Mouse (Mus musculus) midbrain, embryonic 14.5 days (tissue): ENCODE measurements at regions not wholly inside any gene's neighbourhood (a gene's known extent, or its start where the extent isn't known, plus 50 kb on each side); places are given as distances from the start of the nearest gene placed in this dataset.

Source experiments
- ATAC-seq: fragments of 200-750 bp; cut with Nextera tagmentation; 2 replicates; pipeline ENCODE4 v1.8.0; 2017; ENCODE audit warnings: moderate number of reproducible peaks, moderate library complexity; ENCODE audit not compliant: low FRiP score, low TSS enrichment
- DNase-seq: peaks from one replicate; pipeline ENCODE4 v3.0.0-alpha.2; 2015
- H3K27ac ChIP-seq: fragments of 300-500 bp; sonication (generic); replicated peaks from 2 replicates; pipeline ENCODE4 v1.5.1; 2014; ENCODE audit warnings: mild to moderate bottlenecking, low read depth, low read length, moderate library complexity
- H3K27me3 ChIP-seq: fragments of 300-500 bp; sonication (generic); 2 replicates; pipeline ENCODE4 v1.6.1; 2014; ENCODE audit warnings: low read length, control low read depth, mixed read lengths; ENCODE audit not compliant: control insufficient read depth, insufficient read depth
- H3K36me3 ChIP-seq: fragments of 300-500 bp; sonication (generic); 2 replicates; pipeline ENCODE4 v1.6.1; 2014; ENCODE audit warnings: low read length, control low read depth; ENCODE audit not compliant: control insufficient read depth, insufficient read depth
- H3K4me1 ChIP-seq: fragments of 300-500 bp; sonication (generic); 2 replicates; pipeline ENCODE4 v1.6.1; 2014; ENCODE audit warnings: mild to moderate bottlenecking, antibody characterized with exemption, low read length, control low read depth; ENCODE audit not compliant: control insufficient read depth, insufficient read depth
- H3K4me2 ChIP-seq: fragments of 300-500 bp; sonication (generic); 2 replicates; pipeline ENCODE4 v1.6.1; 2014; ENCODE audit warnings: mild to moderate bottlenecking, low read length, moderate library complexity
- H3K4me3 ChIP-seq: fragments of 300-500 bp; sonication (generic); replicated peaks from 2 replicates; pipeline ENCODE4 v1.5.1; 2014; ENCODE audit warnings: low read depth, low read length
- H3K9ac ChIP-seq: fragments of 300-500 bp; sonication (generic); replicated peaks from 2 replicates; pipeline ENCODE4 v1.6.1; 2014; ENCODE audit warnings: mild to moderate bottlenecking, low read length, moderate library complexity
- H3K9me3 ChIP-seq: fragments of 300-500 bp; sonication (generic); 2 replicates; pipeline ENCODE4 v1.6.1; 2016; ENCODE audit warnings: low read length, control low read depth, mixed read lengths; ENCODE audit not compliant: control insufficient read depth
- WGBS: fragments of 180-500 bp; shearing (Covaris S2); extraction: QIAGEN DNeasy Blood & Tissue Kit; methylation state at CpG from one replicate; pipeline ENCODE4 v1.1.7; 2014; 5-methylcytosine and 5-hydroxymethylcytosine counted together

DNA sequence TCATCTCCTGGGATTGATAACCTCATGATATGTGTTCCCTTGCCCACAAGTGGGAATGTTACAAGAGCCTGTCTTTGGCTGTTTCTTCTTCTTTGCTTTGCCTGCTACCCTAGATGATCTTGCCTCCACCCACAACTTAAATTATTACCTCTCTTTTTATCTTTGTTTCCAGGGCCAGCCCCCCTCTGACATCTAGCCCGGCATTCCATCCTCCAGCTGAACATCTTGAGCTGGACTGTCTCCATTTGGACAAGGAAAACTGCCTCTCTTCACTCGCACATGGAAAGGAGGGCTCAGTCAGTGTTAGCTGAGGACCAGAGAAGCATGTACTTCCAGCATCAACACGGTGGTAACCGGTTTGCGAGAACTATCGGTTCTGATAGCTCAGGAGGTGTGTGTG is 124.3 kb downstream of the Zfp365 start:
- H3K9ac ChIP-seq = no peak overlapping the region
- DNase-seq (no peak), ATAC-seq (no peak)
- no peaks in the 10 kb centered on the region for H3K27me3 ChIP-seq
- 88% methylated on average over 6 of the region's 6 CpGs for WGBS
- no peak overlapping the region for H3K4me3 ChIP-seq
- H3K9me3 ChIP-seq = no peaks in the 10 kb centered on the region
- no peaks in the 10 kb centered on the region for H3K4me1 ChIP-seq
- H3K27ac ChIP-seq = no peak overlapping the region
- H3K4me2 ChIP-seq = no peak overlapping the region
- H3K36me3 ChIP-seq = no peaks in the 10 kb centered on the region

DNA sequence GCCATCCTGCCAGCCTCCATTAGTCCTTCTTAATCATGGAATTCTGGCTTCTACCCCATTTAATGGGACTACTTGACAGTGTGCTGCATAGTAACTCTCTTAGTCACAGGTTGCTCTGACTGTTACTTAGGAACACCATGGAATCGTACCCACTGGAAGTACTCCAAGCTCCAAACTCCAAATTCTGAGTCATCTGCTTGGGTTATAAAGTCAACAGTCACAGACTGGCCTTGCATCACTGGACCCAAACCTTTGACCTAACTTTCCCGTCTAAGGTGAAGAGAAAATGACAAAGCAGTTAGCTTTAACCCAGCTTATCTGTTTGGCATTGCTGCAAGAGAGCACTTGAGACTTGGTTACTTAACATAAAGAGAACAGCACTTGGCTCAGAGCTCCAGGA is 126.9 kb downstream of the Zfp365 start:
- no peak for DNase-seq
- H3K4me1 ChIP-seq = no peaks in the 10 kb centered on the region
- H3K27me3 ChIP-seq = no peaks in the 10 kb centered on the region
- H3K9me3 ChIP-seq = no peaks in the 10 kb centered on the region
- no peak overlapping the region for H3K27ac ChIP-seq
- H3K9ac ChIP-seq = no peak overlapping the region
- H3K4me2 ChIP-seq = no peak overlapping the region
- H3K36me3 ChIP-seq = no peaks in the 10 kb centered on the region
- no peak overlapping the region for H3K4me3 ChIP-seq
- no peak for ATAC-seq
- WGBS = 79% methylated on average over 2 of the region's 2 CpGs

DNA sequence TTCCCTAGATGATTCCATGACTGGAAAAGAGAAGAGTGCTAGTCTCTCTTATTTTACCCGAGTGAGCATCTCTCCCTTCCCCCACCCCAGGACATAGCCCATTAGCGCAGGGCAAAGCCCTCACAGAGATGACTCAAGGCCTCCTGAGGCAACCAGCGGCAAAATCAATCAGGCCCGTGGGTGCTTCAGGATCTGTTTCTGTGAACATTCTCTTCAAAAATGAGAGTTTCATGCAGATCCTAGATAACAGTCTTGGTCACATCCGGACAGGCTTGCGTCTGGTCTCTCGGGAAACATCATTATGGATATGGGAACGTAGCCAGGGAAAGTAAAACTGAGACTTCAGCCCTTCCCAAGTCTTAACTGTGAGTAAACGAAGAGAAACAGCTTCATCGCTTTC is 134.1 kb downstream of the Zfp365 start:
- no peak overlapping the region for H3K9ac ChIP-seq
- no peak for DNase-seq

GRCm38 (mm10) chr10:67777721-67778120 is 134.7 kb downstream of the Zfp365 start:
- no peak for ATAC-seq
- no peaks in the 10 kb centered on the region for H3K27me3 ChIP-seq
- no peaks in the 10 kb centered on the region for H3K9me3 ChIP-seq
- H3K4me3 ChIP-seq = no peak overlapping the region
- H3K4me2 ChIP-seq = no peak overlapping the region
- H3K9ac ChIP-seq = no peak overlapping the region
- 97% methylated on average over 7 of the region's 7 CpGs for WGBS
- no peak for DNase-seq
- H3K27ac ChIP-seq = no peak overlapping the region
- H3K4me1 ChIP-seq = no peaks in the 10 kb centered on the region
- H3K36me3 ChIP-seq = no peaks in the 10 kb centered on the region

More for the DNA sequence above, 134.1 kb downstream of the Zfp365 start:
- H3K27ac ChIP-seq = no peak overlapping the region
- H3K4me3 ChIP-seq = no peak overlapping the region
- WGBS = 94% methylated on average over 10 of the region's 10 CpGs
- H3K36me3 ChIP-seq = no peaks in the 10 kb centered on the region
- no peak for ATAC-seq
- no peaks in the 10 kb centered on the region for H3K4me1 ChIP-seq
- H3K27me3 ChIP-seq = no peaks in the 10 kb centered on the region
- no peak overlapping the region for H3K4me2 ChIP-seq
- H3K9me3 ChIP-seq = no peaks in the 10 kb centered on the region

GRCm38 (mm10) chr10:67776851-67777250 is 135.6 kb downstream of the Zfp365 start:
- Histone ChIP-seq H3K4me1 (no peaks in the 10 kb centered on the region), H3K27me3 (no peaks in the 10 kb centered on the region), H3K4me3 (no peak overlapping the region), H3K9ac (no peak overlapping the region), H3K27ac (no peak overlapping the region), H3K4me2 (no peak overlapping the region), H3K36me3 (no peaks in the 10 kb centered on the region), H3K9me3 (no peaks in the 10 kb centered on the region)
- no peak for ATAC-seq
- DNase-seq = no peak
- 92% methylated on average over 9 of the region's 9 CpGs for WGBS

DNA sequence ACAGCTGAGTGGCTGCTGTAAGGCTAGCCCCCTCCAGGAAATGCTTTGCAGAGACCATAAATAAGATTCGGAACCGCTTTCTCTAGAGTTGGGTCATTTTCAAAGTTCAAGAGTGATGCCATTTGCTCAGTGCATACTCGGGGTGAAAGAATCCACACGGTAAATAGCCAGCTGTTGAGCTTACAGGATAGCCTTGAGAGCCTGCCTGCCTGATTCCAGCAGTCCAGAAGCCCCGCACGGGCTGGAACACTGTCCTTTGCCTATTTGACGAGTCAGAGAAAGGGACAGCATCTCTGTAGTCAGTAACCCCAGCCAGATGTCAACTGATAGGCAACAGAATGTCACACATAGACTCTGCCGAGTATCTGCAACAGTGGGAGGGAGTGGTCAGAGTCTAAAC is 140.7 kb downstream of the Zfp365 start:
- H3K4me3 ChIP-seq = no peak overlapping the region
- no peak for DNase-seq
- H3K4me2 ChIP-seq = no peak overlapping the region
- no peaks in the 10 kb centered on the region for H3K36me3 ChIP-seq
- H3K9ac ChIP-seq = no peak overlapping the region
- H3K4me1 ChIP-seq = no peaks in the 10 kb centered on the region
- H3K27me3 ChIP-seq = no peaks in the 10 kb centered on the region
- no peaks in the 10 kb centered on the region for H3K9me3 ChIP-seq
- ATAC-seq = no peak
- 87% methylated on average over 8 of the region's 8 CpGs for WGBS
- no peak overlapping the region for H3K27ac ChIP-seq

DNA sequence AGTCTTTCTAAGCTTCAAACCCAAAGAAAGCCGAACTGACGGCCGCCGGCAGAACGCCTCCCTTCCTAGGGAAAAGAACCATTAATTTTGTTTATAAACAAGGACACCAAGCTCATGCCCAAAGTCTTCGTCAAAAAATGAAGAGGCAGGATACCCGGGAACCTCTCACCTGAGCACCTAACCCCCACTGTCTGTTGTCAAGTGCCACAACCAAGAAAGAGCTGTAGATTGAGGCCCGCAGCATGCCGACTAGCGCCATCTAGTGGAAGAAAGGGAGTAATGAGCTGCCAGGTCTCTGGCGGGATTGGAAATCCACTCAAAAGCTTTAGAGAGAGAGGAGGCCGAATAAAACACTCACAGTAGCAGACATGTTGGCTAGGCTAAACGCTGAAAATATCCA is 146.4 kb downstream of the Zfp365 start:
- ATAC-seq (no peak), DNase-seq (peak; percentile 83)
- Histone ChIP-seq H3K27ac (no peak overlapping the region), H3K9me3 (no peaks in the 10 kb centered on the region), H3K9ac (no peak overlapping the region), H3K4me3 (no peak overlapping the region), H3K36me3 (no peaks in the 10 kb centered on the region), H3K4me2 (no peak overlapping the region), H3K27me3 (no peaks in the 10 kb centered on the region), H3K4me1 (no peaks in the 10 kb centered on the region)
- WGBS = 43% methylated on average over 13 of the region's 13 CpGs

GRCm38 (mm10) chr10:67760424-67760823 is 152.0 kb downstream of the Zfp365 start:
- DNase-seq (no peak), ATAC-seq (no peak)
- Histone ChIP-seq H3K4me3 (no peak overlapping the region), H3K4me1 (no peaks in the 10 kb centered on the region), H3K9ac (no peak overlapping the region), H3K27ac (no peak overlapping the region), H3K4me2 (no peak overlapping the region), H3K27me3 (no peaks in the 10 kb centered on the region), H3K9me3 (no peaks in the 10 kb centered on the region), H3K36me3 (no peaks in the 10 kb centered on the region)
- WGBS = 65% methylated on average over 3 of the region's 3 CpGs

DNA sequence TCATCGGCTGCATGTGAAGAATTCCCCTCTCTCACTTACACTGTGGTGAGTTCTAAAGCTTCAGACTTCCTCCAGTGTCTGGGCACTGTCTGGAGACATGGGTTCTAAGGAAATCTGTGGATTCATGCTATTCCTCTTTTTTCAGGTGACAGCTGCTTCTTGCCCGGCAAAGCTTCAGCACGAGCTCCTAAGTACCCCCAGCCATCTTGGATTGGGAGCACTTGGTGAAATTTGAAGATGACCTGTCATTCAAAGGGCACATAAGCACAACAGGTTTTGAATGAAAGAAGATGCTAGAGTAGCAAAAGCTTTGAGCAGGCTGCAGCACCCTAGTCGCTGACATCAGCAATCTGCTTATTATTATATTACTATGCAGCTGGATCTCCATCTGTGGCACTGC is 164.3 kb downstream of the Zfp365 start:
- Histone ChIP-seq H3K4me3 (no peak overlapping the region), H3K9ac (no peak overlapping the region), H3K27me3 (no peaks in the 10 kb centered on the region), H3K27ac (no peak overlapping the region), H3K9me3 (no peaks in the 10 kb centered on the region), H3K36me3 (no peaks in the 10 kb centered on the region), H3K4me1 (no peaks in the 10 kb centered on the region), H3K4me2 (no peak overlapping the region)
- WGBS = 93% methylated on average over 4 of the region's 4 CpGs
- DNase-seq (no peak), ATAC-seq (no peak)
